Mouse (Mus musculus): ENCODE data around the gene Lin7c. TPM values are rescaled to one million over a fixed set of nuclear protein-coding genes. Genes with fewer than 3 reads are reported as not detected.

Lin7c gene
- total RNA-seq (2014; rRNA removed; ENCODE audit: low replicate concordance), result 28.1 and 32.3 TPM in 2 replicates
- polyA plus RNA-seq (2015; fragmentation: Nextera tagmentation; extraction: Ambion mirVana), result 27.8 and 28.2 TPM in 2 replicates

- Histone ChIP-seq H3K9ac (replicated peaks; ENCODE audit: low read depth, low read length) (peak within 1 kb of the TSS; percentile 93), H3K9me3 (replicated peaks; ENCODE audit: control insufficient read depth, low read length) (no peaks in the 10 kb centered on the region), H3K4me3 (ENCODE audit: low read depth, low read length) (peak within 1 kb of the TSS; percentile 98), H3K4me1 (ENCODE audit: control insufficient read depth, insufficient read depth) (peaks cover 10% of the 10 kb centered on the region), H3K4me2 (ENCODE audit: low read depth, low read length) (peak within 1 kb of the TSS; percentile 76), H3K27ac (ENCODE audit: low read depth) (peak within 1 kb of the TSS; percentile 94), H3K27me3 (ENCODE audit: control insufficient read depth, insufficient read depth, low read length) (no peaks in the 10 kb centered on the region), H3K36me3 (replicated peaks; ENCODE audit: control insufficient read depth, insufficient read depth, low read length) (peaks cover 15% of the 10 kb centered on the region)
- DNase-seq (ENCODE audit: low spot score) (peak; percentile 97), ATAC-seq (ENCODE audit: insufficient read depth, low read depth) (peak; percentile 100)
- TF ChIP-seq EP300 (IDR thresholded peaks at IDR 0.05; ENCODE audit: low read depth), result no peak
- no peak for TF ChIP-seq CTCF (IDR thresholded peaks at IDR 0.05; ENCODE audit: low read depth)
- WGBS, result under 1% methylated on average over 42 of the region's 42 CpGs
These were observed at the start of gene Lin7c for GRCm38 (mm10) chr2:109890597-109890996. TSS of gene Lin7c (plus strand) at chr2:109890853.

- Histone ChIP-seq H3K9ac (replicated peaks; ENCODE audit: low read depth, low read length) (no peak overlapping the region), H3K36me3 (replicated peaks; ENCODE audit: control insufficient read depth, insufficient read depth, low read length) (no peaks in the 10 kb centered on the region), H3K4me2 (ENCODE audit: low read depth, low read length) (no peak overlapping the region), H3K4me1 (ENCODE audit: control insufficient read depth, insufficient read depth) (no peaks in the 10 kb centered on the region), H3K27me3 (ENCODE audit: control insufficient read depth, insufficient read depth, low read length) (no peaks in the 10 kb centered on the region), H3K9me3 (replicated peaks; ENCODE audit: control insufficient read depth, low read length) (no peaks in the 10 kb centered on the region), H3K27ac (ENCODE audit: low read depth) (no peak overlapping the region), H3K4me3 (ENCODE audit: low read depth, low read length) (no peak overlapping the region)
- no peak for DNase-seq (ENCODE audit: low spot score)
- no peak for ATAC-seq (ENCODE audit: insufficient read depth, low read depth)
- WGBS, result 57% methylated on average over 4 of the region's 4 CpGs
- TF ChIP-seq EP300 (IDR thresholded peaks at IDR 0.05; ENCODE audit: low read depth), result no peak
- no peak for TF ChIP-seq CTCF (IDR thresholded peaks at IDR 0.05; ENCODE audit: low read depth)
These were observed 44.3 kb upstream of the Lin7c start for GRCm38 (mm10) chr2:109846401-109846800.

- 65% methylated on average over 4 of the region's 4 CpGs for WGBS
- no peak overlapping the region for H3K9ac ChIP-seq (replicated peaks; ENCODE audit: low read depth, low read length)
- H3K9me3 ChIP-seq (replicated peaks; ENCODE audit: control insufficient read depth, low read length), result no peaks in the 10 kb centered on the region
- no peak overlapping the region for H3K27ac ChIP-seq (ENCODE audit: low read depth)
- ATAC-seq (ENCODE audit: insufficient read depth, low read depth) (no peak), DNase-seq (ENCODE audit: low spot score) (no peak)
- H3K27me3 ChIP-seq (ENCODE audit: control insufficient read depth, insufficient read depth, low read length), result no peaks in the 10 kb centered on the region
- H3K4me3 ChIP-seq (ENCODE audit: low read depth, low read length), result no peak overlapping the region
- no peaks in the 10 kb centered on the region for H3K4me1 ChIP-seq (ENCODE audit: control insufficient read depth, insufficient read depth)
- TF ChIP-seq CTCF (IDR thresholded peaks at IDR 0.05; ENCODE audit: low read depth) (no peak), EP300 (IDR thresholded peaks at IDR 0.05; ENCODE audit: low read depth) (no peak)
- no peaks in the 10 kb centered on the region for H3K36me3 ChIP-seq (replicated peaks; ENCODE audit: control insufficient read depth, insufficient read depth, low read length)
- H3K4me2 ChIP-seq (ENCODE audit: low read depth, low read length), result no peak overlapping the region
These were observed 42.3 kb upstream of the Lin7c start for GRCm38 (mm10) chr2:109848305-109848704.

GRCm38 (mm10) chr2:109848715-109849114 is 41.9 kb upstream of the Lin7c start:
- no peaks in the 10 kb centered on the region for H3K4me1 ChIP-seq (ENCODE audit: control insufficient read depth, insufficient read depth)
- no peaks in the 10 kb centered on the region for H3K27me3 ChIP-seq (ENCODE audit: control insufficient read depth, insufficient read depth, low read length)
- no peak for DNase-seq (ENCODE audit: low spot score)
- 50% methylated on average over 8 of the region's 8 CpGs for WGBS
- TF ChIP-seq EP300 (IDR thresholded peaks at IDR 0.05; ENCODE audit: low read depth) (no peak), CTCF (IDR thresholded peaks at IDR 0.05; ENCODE audit: low read depth) (no peak)
- H3K27ac ChIP-seq (ENCODE audit: low read depth), result no peak overlapping the region
- no peak overlapping the region for H3K4me2 ChIP-seq (ENCODE audit: low read depth, low read length)
- ATAC-seq (ENCODE audit: insufficient read depth, low read depth), result no peak
- H3K4me3 ChIP-seq (ENCODE audit: low read depth, low read length), result no peak overlapping the region
- no peaks in the 10 kb centered on the region for H3K36me3 ChIP-seq (replicated peaks; ENCODE audit: control insufficient read depth, insufficient read depth, low read length)
- no peaks in the 10 kb centered on the region for H3K9me3 ChIP-seq (replicated peaks; ENCODE audit: control insufficient read depth, low read length)
- H3K9ac ChIP-seq (replicated peaks; ENCODE audit: low read depth, low read length), result no peak overlapping the region

- Histone ChIP-seq H3K36me3 (replicated peaks; ENCODE audit: control insufficient read depth, insufficient read depth, low read length) (no peaks in the 10 kb centered on the region), H3K27ac (ENCODE audit: low read depth) (no peak overlapping the region), H3K4me2 (ENCODE audit: low read depth, low read length) (no peak overlapping the region), H3K4me1 (ENCODE audit: control insufficient read depth, insufficient read depth) (no peaks in the 10 kb centered on the region), H3K27me3 (ENCODE audit: control insufficient read depth, insufficient read depth, low read length) (no peaks in the 10 kb centered on the region), H3K4me3 (ENCODE audit: low read depth, low read length) (no peak overlapping the region), H3K9me3 (replicated peaks; ENCODE audit: control insufficient read depth, low read length) (no peaks in the 10 kb centered on the region), H3K9ac (replicated peaks; ENCODE audit: low read depth, low read length) (no peak overlapping the region)
- ATAC-seq (ENCODE audit: insufficient read depth, low read depth) (no peak), DNase-seq (ENCODE audit: low spot score) (no peak)
- WGBS, result 68% methylated on average over 5 of the region's 5 CpGs
- TF ChIP-seq CTCF (IDR thresholded peaks at IDR 0.05; ENCODE audit: low read depth) (no peak), EP300 (IDR thresholded peaks at IDR 0.05; ENCODE audit: low read depth) (no peak)
These were observed 35.1 kb upstream of the Lin7c start for GRCm38 (mm10) chr2:109855601-109856000.

GRCm38 (mm10) chr2:109859671-109860070 is 31.0 kb upstream of the Lin7c start:
- 53% methylated on average over 2 of the region's 2 CpGs for WGBS
- H3K4me1 ChIP-seq (ENCODE audit: control insufficient read depth, insufficient read depth), result no peaks in the 10 kb centered on the region
- TF ChIP-seq EP300 (IDR thresholded peaks at IDR 0.05; ENCODE audit: low read depth) (no peak), CTCF (IDR thresholded peaks at IDR 0.05; ENCODE audit: low read depth) (no peak)
- H3K27ac ChIP-seq (ENCODE audit: low read depth), result no peak overlapping the region
- no peak overlapping the region for H3K4me3 ChIP-seq (ENCODE audit: low read depth, low read length)
- no peak overlapping the region for H3K9ac ChIP-seq (replicated peaks; ENCODE audit: low read depth, low read length)
- H3K36me3 ChIP-seq (replicated peaks; ENCODE audit: control insufficient read depth, insufficient read depth, low read length), result no peaks in the 10 kb centered on the region
- no peaks in the 10 kb centered on the region for H3K27me3 ChIP-seq (ENCODE audit: control insufficient read depth, insufficient read depth, low read length)
- H3K4me2 ChIP-seq (ENCODE audit: low read depth, low read length), result no peak overlapping the region
- ATAC-seq (ENCODE audit: insufficient read depth, low read depth), result no peak
- no peak for DNase-seq (ENCODE audit: low spot score)
- no peaks in the 10 kb centered on the region for H3K9me3 ChIP-seq (replicated peaks; ENCODE audit: control insufficient read depth, low read length)

Data from heart, postnatal 0 days (tissue).